Mouse (Mus musculus) forebrain, embryonic 16.5 days (tissue): Measurements from ENCODE around the gene Gm21962. TPM values are rescaled to one million over a fixed set of nuclear protein-coding genes. Genes with fewer than 3 reads are reported as not detected.
A peak's percentile ranks its signal among the peaks of the same experiment; 100 is the strongest.

ENCODE experiments used
- ATAC-seq: fragments of 200-750 bp; cut with Nextera tagmentation; 2 replicates; pipeline ENCODE4 v1.8.0; 2017; ENCODE audit warnings: mild to moderate bottlenecking, moderate library complexity
- H3K27ac ChIP-seq: fragments of 300-500 bp; sonication (generic); 2 replicates; pipeline ENCODE4 v1.5.1; 2014; ENCODE audit warnings: low read length, control low read depth
- H3K27me3 ChIP-seq: fragments of 300-500 bp; sonication (generic); replicated peaks from 2 replicates; pipeline ENCODE4 v1.6.1; 2014; ENCODE audit warnings: low read length; ENCODE audit not compliant: control insufficient read depth, insufficient read depth
- H3K36me3 ChIP-seq: fragments of 300-500 bp; sonication (generic); 2 replicates; pipeline ENCODE4 v1.6.1; 2014; ENCODE audit not compliant: control insufficient read depth, insufficient read depth
- H3K4me1 ChIP-seq: fragments of 300-500 bp; sonication (generic); replicated peaks from 2 replicates; pipeline ENCODE4 v1.6.1; 2014; ENCODE audit warnings: low read length; ENCODE audit not compliant: control insufficient read depth, insufficient read depth
- H3K4me2 ChIP-seq: fragments of 300-500 bp; sonication (generic); 2 replicates; pipeline ENCODE4 v1.6.1; 2014; ENCODE audit warnings: mild to moderate bottlenecking, low read length, control low read depth
- H3K4me3 ChIP-seq: fragments of 300-500 bp; sonication (generic); replicated peaks from 2 replicates; pipeline ENCODE4 v1.5.1; 2014; ENCODE audit warnings: mild to moderate bottlenecking, low read length, control low read depth
- H3K9ac ChIP-seq: fragments of 300-500 bp; sonication (generic); replicated peaks from 2 replicates; pipeline ENCODE4 v1.6.1; 2014; ENCODE audit warnings: low read depth, low read length, control low read depth
- H3K9me3 ChIP-seq: fragments of 300-500 bp; sonication (generic); 2 replicates; pipeline ENCODE4 v1.6.1; 2016; ENCODE audit warnings: low read length; ENCODE audit not compliant: control insufficient read depth
- WGBS: fragments of 180-500 bp; shearing (Covaris S2); extraction: QIAGEN DNeasy Blood & Tissue Kit; methylation state at CpG from one replicate; pipeline ENCODE4 v1.1.7; 2014; 5-methylcytosine and 5-hydroxymethylcytosine counted together
- polyA plus RNA-seq: library from polyadenylated mRNA; unstranded; fragments of >200 nt; fragmentation: Nextera tagmentation; extraction: Ambion mirVana; gene quantifications from 2 replicates; pipeline ENCODE4 v1.2.1, GENCODE M21; 2015

Gm21962 gene
- polyA plus RNA-seq, 1 experiment from 2014 or later: not detected

GRCm38 (mm10) chr3:137642568-137642967 lies 28.8 kb upstream of the Gm21962 start:
- Histone ChIP-seq H3K4me2 (no peak overlapping the region), H3K27ac (no peak overlapping the region), H3K4me1 (peaks cover 5% of the 10 kb centered on the region), H3K4me3 (no peak overlapping the region), H3K36me3 (no peaks in the 10 kb centered on the region), H3K27me3 (no peaks in the 10 kb centered on the region), H3K9ac (no peak overlapping the region), H3K9me3 (no peaks in the 10 kb centered on the region)
- no peak for ATAC-seq
- WGBS: 58% methylated on average over 3 of the region's 3 CpGs

- Histone ChIP-seq H3K9me3 (no peaks in the 10 kb centered on the region), H3K4me1 (peaks cover 9% of the 10 kb centered on the region), H3K36me3 (no peaks in the 10 kb centered on the region), H3K4me2 (no peak overlapping the region), H3K4me3 (no peak overlapping the region), H3K27ac (no peak overlapping the region), H3K9ac (no peak overlapping the region), H3K27me3 (no peaks in the 10 kb centered on the region)
- 95% methylated on average over 3 of the region's 3 CpGs for WGBS
- no peak for ATAC-seq
Observed at GRCm38 (mm10) chr3:137644081-137644480, 27.2 kb upstream of the Gm21962 start.

- WGBS: 68% methylated on average over 6 of the region's 6 CpGs
- H3K9me3 ChIP-seq: no peaks in the 10 kb centered on the region
- ATAC-seq: no peak
- H3K27me3 ChIP-seq: no peaks in the 10 kb centered on the region
- H3K27ac ChIP-seq: no peak overlapping the region
- no peak overlapping the region for H3K9ac ChIP-seq
- H3K4me1 ChIP-seq: peaks cover 11% of the 10 kb centered on the region
- H3K4me3 ChIP-seq: no peak overlapping the region
- H3K36me3 ChIP-seq: no peaks in the 10 kb centered on the region
- H3K4me2 ChIP-seq: no peak overlapping the region
Observed at GRCm38 (mm10) chr3:137644947-137645346, 26.4 kb upstream of the Gm21962 start.

- no peaks in the 10 kb centered on the region for H3K36me3 ChIP-seq
- H3K4me2 ChIP-seq: no peak overlapping the region
- H3K4me1 ChIP-seq: peaks cover 6% of the 10 kb centered on the region; the same call in 1 of the 2 replicates
- WGBS: 58% methylated on average over 12 of the region's 12 CpGs
- peak overlapping the region; percentile 22; the same call in 1 of the 2 replicates for H3K27ac ChIP-seq
- ATAC-seq: peak; percentile 87
- H3K4me3 ChIP-seq: no peak overlapping the region
- H3K9me3 ChIP-seq: no peaks in the 10 kb centered on the region
- no peak overlapping the region for H3K9ac ChIP-seq
- H3K27me3 ChIP-seq: no peaks in the 10 kb centered on the region
Observed at GRCm38 (mm10) chr3:137647427-137648100, 23.8 kb upstream of the Gm21962 start.

GRCm38 (mm10) chr3:137649112-137649511 lies 22.2 kb upstream of the Gm21962 start:
- H3K4me1 ChIP-seq: peaks cover 6% of the 10 kb centered on the region; the same call in 1 of the 2 replicates
- H3K27ac ChIP-seq: no peak overlapping the region
- H3K9me3 ChIP-seq: no peaks in the 10 kb centered on the region
- H3K4me3 ChIP-seq: no peak overlapping the region
- peak; percentile 53 for ATAC-seq
- H3K36me3 ChIP-seq: no peaks in the 10 kb centered on the region
- H3K27me3 ChIP-seq: no peaks in the 10 kb centered on the region
- WGBS: 11% methylated on average over 5 of the region's 5 CpGs
- H3K4me2 ChIP-seq: no peak overlapping the region
- H3K9ac ChIP-seq: no peak overlapping the region

- no peak overlapping the region for H3K27ac ChIP-seq
- no peaks in the 10 kb centered on the region for H3K9me3 ChIP-seq
- H3K4me1 ChIP-seq: peaks cover 3% of the 10 kb centered on the region; the same call in 1 of the 2 replicates
- H3K36me3 ChIP-seq: no peaks in the 10 kb centered on the region
- WGBS: 88% methylated on average over 2 of the region's 2 CpGs
- H3K27me3 ChIP-seq: no peaks in the 10 kb centered on the region
- no peak overlapping the region for H3K4me3 ChIP-seq
- no peak for ATAC-seq
- H3K4me2 ChIP-seq: no peak overlapping the region
- H3K9ac ChIP-seq: no peak overlapping the region
Observed at GRCm38 (mm10) chr3:137652853-137653252, 18.5 kb upstream of the Gm21962 start.

GRCm38 (mm10) chr3:137680923-137681322 lies 9.6 kb downstream of the Gm21962 start:
- Histone ChIP-seq H3K9ac (no peak overlapping the region), H3K4me3 (no peak overlapping the region), H3K27me3 (no peaks in the 10 kb centered on the region), H3K9me3 (no peaks in the 10 kb centered on the region), H3K4me2 (peak overlapping the region; percentile 11; the same call in 1 of the 2 replicates), H3K36me3 (no peaks in the 10 kb centered on the region), H3K4me1 (peaks cover 22% of the 10 kb centered on the region), H3K27ac (peak overlapping the region; percentile 71)
- 6% methylated on average over 3 of the region's 3 CpGs for WGBS
- peak; percentile 67 for ATAC-seq

GRCm38 (mm10) chr3:137682911-137683806 lies 11.8 kb downstream of the Gm21962 start:
- H3K9ac ChIP-seq: peak overlapping the region; percentile 15; the same call in 1 of the 2 replicates
- no peaks in the 10 kb centered on the region for H3K27me3 ChIP-seq
- H3K36me3 ChIP-seq: no peaks in the 10 kb centered on the region
- peaks cover 22% of the 10 kb centered on the region for H3K4me1 ChIP-seq
- peak; percentile 97 for ATAC-seq
- H3K9me3 ChIP-seq: no peaks in the 10 kb centered on the region
- H3K27ac ChIP-seq: peak overlapping the region; percentile 65
- H3K4me3 ChIP-seq: no peak overlapping the region
- peak overlapping the region; percentile 39 for H3K4me2 ChIP-seq
- 4% methylated on average over 7 of the region's 7 CpGs for WGBS

- Histone ChIP-seq H3K4me1 (peaks cover 22% of the 10 kb centered on the region), H3K27ac (peak overlapping the region; percentile 65), H3K36me3 (no peaks in the 10 kb centered on the region), H3K27me3 (no peaks in the 10 kb centered on the region), H3K9me3 (no peaks in the 10 kb centered on the region), H3K4me3 (0 out of 2 replicates have a peak overlapping the region, but pooled peaks have one; percentile 4), H3K4me2 (peak overlapping the region; percentile 39), H3K9ac (no peak overlapping the region)
- WGBS: 3% methylated on average over 6 of the region's 6 CpGs
- ATAC-seq: peak; percentile 72
Observed at GRCm38 (mm10) chr3:137683807-137684403, 12.6 kb downstream of the Gm21962 start.
